Mouse (Mus musculus) E14TG2a.4 (cell line): Measurements from ENCODE around the gene Fam228a.

Experiments
- CTCF ChIP-seq: conservative IDR thresholded peaks from 2 replicates; pipeline ENCODE4 v1.5.1; 2014; ENCODE audit warnings: low read length
- NANOG ChIP-seq: IDR thresholded peaks from 2 replicates; pipeline ENCODE4 v1.6.1; 2014; ENCODE audit warnings: borderline replicate concordance, low read length, mixed read lengths
- POU5F1 ChIP-seq: IDR thresholded peaks from 2 replicates; pipeline ENCODE4 v1.6.1; 2014; ENCODE audit warnings: low read length, borderline replicate concordance

DNA sequence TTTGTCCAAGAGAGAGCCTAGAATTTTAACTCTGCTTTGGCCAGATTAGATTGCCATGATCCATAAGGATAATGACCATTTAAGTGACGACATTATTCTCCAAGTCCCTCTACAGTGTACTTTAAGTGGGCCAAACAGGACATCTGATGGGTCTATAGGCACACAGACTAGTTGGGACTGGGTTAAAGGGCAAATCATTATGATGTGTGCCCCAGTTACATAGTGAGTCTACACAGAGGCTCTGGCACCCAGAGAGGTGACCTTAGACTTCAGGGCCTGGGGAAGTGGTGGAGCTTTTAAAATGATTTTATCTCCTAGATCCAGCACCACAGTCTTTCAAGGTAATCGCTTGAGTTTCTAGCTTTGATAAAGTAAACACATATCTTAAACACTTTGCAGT lies 42.0 kb upstream of the Fam228a start:
- TF ChIP-seq CTCF (no peak), POU5F1 (no peak), NANOG (no peak)
